Mouse (Mus musculus) olfactory bulb, adult 2 months (tissue): Measurements from ENCODE around the gene Pycr1. TPM values are rescaled to one million over a fixed set of nuclear protein-coding genes. Genes with fewer than 3 reads are reported as not detected.

Source experiments
- H3K27ac ChIP-seq: fragments of 200-500 bp; 2 replicates; pipeline ENCODE4 v1.5.1; 2012; ENCODE audit warnings: low read depth, low read length; ENCODE audit not compliant: insufficient read depth
- H3K4me1 ChIP-seq: fragments of 200-500 bp; 2 replicates; pipeline ENCODE4 v1.6.1; 2012; ENCODE audit warnings: low read length; ENCODE audit not compliant: control insufficient read depth, insufficient read depth
- H3K4me3 ChIP-seq: fragments of 200-500 bp; 2 replicates; pipeline ENCODE4 v1.5.1; 2012; ENCODE audit warnings: mild to moderate bottlenecking, low read depth, low read length, moderate library complexity; ENCODE audit not compliant: insufficient read depth
- CTCF ChIP-seq: fragments of 200-500 bp; IDR thresholded peaks from 2 replicates; pipeline ENCODE4 v1.5.1; 2012; ENCODE audit warnings: low read depth, mild to moderate bottlenecking, low read length, moderate library complexity; ENCODE audit not compliant: insufficient read depth
- POLR2A ChIP-seq: fragments of 200-500 bp; IDR thresholded peaks from 2 replicates; pipeline ENCODE4 v1.6.1; 2012; ENCODE audit warnings: mild to moderate bottlenecking, low read depth, low read length, moderate library complexity; ENCODE audit not compliant: insufficient read depth
- WGBS: fragments of 180-500 bp; shearing (Covaris S2); methylation state at CpG from one replicate; pipeline ENCODE4 v1.1.7; 2018; 5-methylcytosine and 5-hydroxymethylcytosine counted together
- polyA plus RNA-seq: library from polyadenylated mRNA; stranded (reverse); fragments of >200 nt; gene quantifications from 2 replicates; pipeline ENCODE4 v1.2.4, GENCODE M21; 2012; ENCODE audit warnings: low replicate concordance; ENCODE audit not compliant: missing spikeins, insufficient read depth, insufficient read length

Gene Pycr1
- polyA plus RNA-seq, 1 experiment: not detected

DNA sequence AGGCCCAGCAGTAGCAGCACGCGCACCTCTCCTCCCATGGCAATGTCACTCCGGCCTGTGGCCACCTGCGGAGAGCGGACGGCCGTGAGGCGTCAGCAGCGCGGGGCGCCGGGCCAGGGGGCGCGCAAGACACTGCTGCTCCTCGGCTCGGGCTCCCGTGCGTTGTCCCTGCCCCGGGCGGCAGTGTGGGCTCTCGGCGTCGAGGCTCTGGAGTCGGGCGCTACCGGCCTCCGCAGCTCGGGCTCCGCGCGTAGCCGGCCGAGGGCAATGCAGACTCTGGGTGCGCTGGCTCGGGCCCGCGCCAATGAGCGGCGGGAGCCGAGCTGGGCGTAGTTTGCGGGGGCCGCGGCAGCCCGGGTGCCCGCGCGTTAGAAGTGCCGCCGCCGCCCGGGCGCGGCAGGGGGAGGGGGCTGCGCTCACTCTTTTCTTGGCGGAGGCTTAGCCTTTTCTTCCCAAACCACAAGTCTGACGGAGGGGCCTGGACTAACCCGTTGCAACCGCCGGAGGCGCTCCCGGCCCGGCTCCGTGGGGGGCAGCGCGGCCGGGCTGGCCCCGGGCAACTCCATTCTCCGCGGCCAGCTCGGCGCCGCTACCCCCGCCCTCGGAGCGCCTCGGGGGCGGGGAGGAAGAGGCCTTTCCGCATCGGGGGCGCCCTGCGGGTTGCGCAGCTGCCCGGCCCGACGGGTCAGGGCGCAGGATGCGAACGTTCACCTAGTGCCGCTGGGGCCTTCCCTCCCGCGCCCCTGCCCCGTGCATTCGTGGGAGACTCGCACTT, 16.9 kb upstream of the Pycr1 start:
- WGBS: under 1% methylated on average over 94 of the region's 95 CpGs
- Histone ChIP-seq H3K4me1 (peaks cover 26% of the 10 kb centered on the region), H3K4me3 (peak overlapping the region; percentile 40), H3K27ac (no peak overlapping the region)
- TF ChIP-seq CTCF: no peak
- no peak for TF ChIP-seq POLR2A

- Histone ChIP-seq H3K27ac (no peak overlapping the region), H3K4me1 (peaks cover 26% of the 10 kb centered on the region), H3K4me3 (peak overlapping the region; percentile 40)
- WGBS: 2% methylated on average over 50 of the region's 50 CpGs
- TF ChIP-seq CTCF (no peak), POLR2A (no peak)
Measured at GRCm38 (mm10) chr11:120659509-120660300, 16.1 kb upstream of the Pycr1 start.

DNA sequence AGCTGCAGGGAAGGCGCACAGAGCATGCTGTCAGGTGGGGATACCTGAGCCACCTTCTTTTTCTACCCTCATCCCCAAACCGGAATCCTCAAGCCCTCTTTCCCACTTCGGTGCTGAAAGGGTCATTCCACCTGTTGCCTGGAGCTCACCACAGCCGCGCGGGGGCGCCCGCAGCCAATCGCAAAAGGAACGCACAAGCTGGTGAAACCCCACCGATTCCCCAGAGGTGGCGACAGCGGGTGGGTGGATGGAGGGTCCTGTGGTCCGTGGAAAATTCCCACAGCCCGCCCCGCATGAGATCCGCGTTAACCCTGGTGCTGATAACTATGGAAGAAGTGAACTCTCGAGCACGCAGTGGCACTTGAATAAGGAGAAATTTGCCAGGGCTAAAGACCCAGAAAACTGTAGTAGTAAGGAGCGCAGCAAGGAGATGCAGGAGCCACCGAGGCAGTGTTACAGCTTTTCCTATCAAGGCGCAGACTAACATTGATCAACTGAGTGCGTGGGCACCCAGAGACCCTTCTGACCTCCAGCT, 15.4 kb upstream of the Pycr1 start:
- no peak overlapping the region for H3K27ac ChIP-seq
- TF ChIP-seq POLR2A (no peak), CTCF (peak; percentile 77)
- 2% methylated on average over 24 of the region's 24 CpGs for WGBS
- H3K4me3 ChIP-seq: peak overlapping the region; percentile 16
- peaks cover 26% of the 10 kb centered on the region for H3K4me1 ChIP-seq

- WGBS: 89% methylated on average over 4 of the region's 4 CpGs
- Histone ChIP-seq H3K4me1 (peaks cover 26% of the 10 kb centered on the region), H3K27ac (no peak overlapping the region), H3K4me3 (no peak overlapping the region)
- TF ChIP-seq POLR2A (no peak), CTCF (no peak)
Measured at GRCm38 (mm10) chr11:120657301-120657700, 13.7 kb upstream of the Pycr1 start.

DNA sequence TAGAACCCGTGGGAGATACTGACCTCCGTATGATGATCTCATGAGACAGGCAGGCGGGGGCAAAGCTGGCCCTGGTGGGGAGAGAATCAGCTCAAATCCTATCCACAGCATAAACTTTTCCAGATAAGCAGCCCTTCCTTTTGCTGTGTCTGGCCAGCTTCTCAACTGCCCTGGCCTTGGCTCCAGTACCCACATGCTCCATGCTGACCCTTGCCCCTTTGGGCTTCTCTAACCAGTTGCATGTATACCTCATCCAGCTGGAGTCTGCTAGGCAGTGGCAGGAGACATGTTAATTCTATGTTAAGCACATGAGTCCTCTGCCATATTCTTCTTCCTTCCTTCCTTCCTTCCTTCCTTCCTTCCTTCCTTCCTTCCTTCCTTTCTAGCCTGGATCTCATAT, 11.2 kb upstream of the Pycr1 start:
- WGBS: 85% methylated on average over 3 of the region's 3 CpGs
- Histone ChIP-seq H3K27ac (no peak overlapping the region), H3K4me1 (peaks cover 12% of the 10 kb centered on the region), H3K4me3 (no peak overlapping the region)
- no peak for TF ChIP-seq POLR2A
- TF ChIP-seq CTCF: no peak

DNA sequence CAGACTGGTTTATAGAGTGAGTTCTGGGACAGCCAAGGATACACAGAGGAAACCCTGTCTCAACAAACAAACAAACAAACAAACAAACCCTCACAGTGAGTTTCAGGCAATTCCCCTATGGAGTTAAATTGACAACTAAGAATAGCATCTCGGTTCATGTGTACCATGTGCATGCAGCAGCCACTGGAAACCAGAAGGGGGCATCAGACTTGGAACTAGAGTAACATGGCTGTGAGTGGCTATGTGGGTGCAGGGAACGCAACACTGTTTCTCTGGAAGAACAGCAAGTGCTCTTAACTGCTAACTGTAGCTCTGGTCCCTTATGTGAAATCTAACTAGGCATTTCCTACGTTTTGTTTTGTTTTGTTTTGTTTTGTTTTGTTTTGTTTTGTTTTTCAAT, 8.3 kb upstream of the Pycr1 start:
- TF ChIP-seq POLR2A (no peak), CTCF (no peak)
- no peak overlapping the region for H3K27ac ChIP-seq
- H3K4me1 ChIP-seq: peaks cover 11% of the 10 kb centered on the region
- WGBS: 66% methylated on average over 3 of the region's 3 CpGs
- H3K4me3 ChIP-seq: no peak overlapping the region

- Histone ChIP-seq H3K4me1 (peaks cover 23% of the 10 kb centered on the region), H3K27ac (peak within 1 kb of the TSS; percentile 97), H3K4me3 (peak within 1 kb of the TSS; percentile 75)
- peak; percentile 64 for TF ChIP-seq POLR2A
- TF ChIP-seq CTCF: no peak
- 5% methylated on average over 13 of the region's 13 CpGs for WGBS
Measured at GRCm38 (mm10) chr11:120648001-120648476, 4.5 kb upstream of the Pycr1 start, which contains the start of gene Myadml2. TSS of gene Myadml2 (minus strand) at chr11:120648158.

DNA sequence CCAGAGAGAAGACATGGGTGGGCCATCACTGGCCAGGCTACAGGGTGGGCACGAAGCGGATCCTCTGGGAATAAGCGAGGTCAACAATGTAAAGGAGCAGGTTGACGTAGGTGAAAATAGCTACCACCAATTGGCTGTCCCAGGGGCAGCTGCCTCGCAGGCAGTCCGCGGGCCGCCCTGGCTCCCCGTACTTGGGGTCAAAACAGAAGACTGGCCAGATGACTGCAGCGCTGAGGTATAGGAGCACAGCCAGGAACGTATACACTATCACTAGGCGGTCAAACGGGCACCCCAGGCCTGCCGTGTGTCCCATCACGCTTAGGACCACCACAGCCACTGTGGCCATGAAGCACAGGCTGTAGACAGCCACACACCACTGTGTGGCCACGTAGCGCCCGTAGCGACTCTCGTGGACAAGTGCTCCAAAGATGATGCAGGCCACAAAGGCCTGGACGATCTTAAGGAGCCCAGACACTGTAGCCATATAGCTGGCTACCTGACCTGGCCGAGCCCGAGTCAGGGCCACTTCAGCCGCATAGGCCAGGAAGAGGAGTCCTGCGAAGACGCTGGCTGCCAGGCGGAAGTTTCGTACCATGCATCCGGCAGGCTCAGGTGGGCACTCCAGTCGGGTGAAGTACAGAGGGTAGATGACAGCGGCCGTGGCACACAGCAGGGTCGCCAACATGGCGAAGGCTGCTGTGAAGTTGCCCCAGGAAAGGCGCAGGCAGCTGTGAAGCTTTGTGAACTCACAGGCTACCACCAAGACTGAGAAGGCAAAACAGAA, 3.7 kb upstream of the Pycr1 start:
- Histone ChIP-seq H3K4me1 (peaks cover 27% of the 10 kb centered on the region), H3K4me3 (peak overlapping the region; percentile 75), H3K27ac (peak overlapping the region; percentile 97)
- 83% methylated on average over 35 of the region's 35 CpGs for WGBS
- TF ChIP-seq POLR2A (no peak), CTCF (no peak)
